Mouse (Mus musculus) G1E (cell line): Measurements from ENCODE around the gene Rnf167.

ENCODE experiments used
- CTCF ChIP-seq: IDR thresholded peaks from 2 replicates; pipeline ENCODE4 v1.5.1; 2012; ENCODE audit warnings: low read depth, low read length, inconsistent platforms, mixed read lengths
- GATA1 ChIP-seq: IDR thresholded peaks from 2 replicates; pipeline ENCODE4 v1.6.1; 2012; ENCODE audit warnings: borderline replicate concordance, low read length, inconsistent platforms, mixed read lengths
- GATA2 ChIP-seq: IDR thresholded peaks from 2 replicates; pipeline ENCODE4 v1.6.1; 2012; ENCODE audit warnings: low read depth, low read length, inconsistent platforms, borderline replicate concordance
- POLR2AphosphoS5 ChIP-seq: IDR thresholded peaks from 2 replicates; pipeline ENCODE4 v1.6.1; 2012; ENCODE audit warnings: low read depth, low read length, inconsistent platforms; ENCODE audit not compliant: insufficient replicate concordance

GRCm38 (mm10) chr11:70651391-70651790, 4.4 kb downstream of the Rnf167 start:
- TF ChIP-seq CTCF (no peak), GATA1 (no peak), POLR2AphosphoS5 (no peak), GATA2 (no peak)
